Mouse (Mus musculus) embryonic facial prominence, embryonic 15.5 days (tissue): ENCODE data around the gene Rabggtb. TPM values are rescaled to one million over a fixed set of nuclear protein-coding genes. Genes with fewer than 3 reads are reported as not detected.
A peak's percentile ranks its signal among the peaks of the same experiment; 100 is the strongest.

Experiments used
- ATAC-seq: fragments of 200-750 bp; cut with Nextera tagmentation; 2 replicates; pipeline ENCODE4 v1.8.0; 2017; ENCODE audit warnings: low read depth, moderate TSS enrichment; ENCODE audit not compliant: insufficient number of reproducible peaks, low FRiP score, low TSS enrichment
- H3K27ac ChIP-seq: fragments of 300-500 bp; sonication (generic); replicated peaks from 2 replicates; pipeline ENCODE4 v1.5.1; 2015; ENCODE audit warnings: mild to moderate bottlenecking, inconsistent platforms
- H3K27me3 ChIP-seq: fragments of 300-500 bp; sonication (generic); 2 replicates; pipeline ENCODE4 v1.6.1; 2015; ENCODE audit warnings: inconsistent platforms
- H3K36me3 ChIP-seq: fragments of 300-500 bp; sonication (generic); 2 replicates; pipeline ENCODE4 v1.6.1; 2015; ENCODE audit warnings: mild to moderate bottlenecking, inconsistent platforms
- H3K4me1 ChIP-seq: fragments of 300-500 bp; sonication (generic); 2 replicates; pipeline ENCODE4 v1.6.1; 2015; ENCODE audit warnings: inconsistent platforms
- H3K4me2 ChIP-seq: fragments of 300-500 bp; sonication (generic); replicated peaks from 2 replicates; pipeline ENCODE4 v1.6.1; 2015; ENCODE audit warnings: mild to moderate bottlenecking, inconsistent platforms
- H3K4me3 ChIP-seq: fragments of 300-500 bp; sonication (generic); replicated peaks from 2 replicates; pipeline ENCODE4 v1.5.1; 2015; ENCODE audit warnings: mild to moderate bottlenecking, inconsistent platforms
- H3K9ac ChIP-seq: fragments of 300-500 bp; sonication (generic); 2 replicates; pipeline ENCODE4 v1.6.1; 2015; ENCODE audit warnings: inconsistent platforms
- H3K9me3 ChIP-seq: fragments of 300-500 bp; sonication (generic); replicated peaks from 2 replicates; pipeline ENCODE4 v1.6.1; 2016; ENCODE audit warnings: inconsistent platforms
- WGBS: fragments of 180-500 bp; shearing (Covaris S2); methylation state at CpG from one replicate; pipeline ENCODE4 v1.1.7; 2015; 5-methylcytosine and 5-hydroxymethylcytosine counted together
- polyA plus RNA-seq: library from polyadenylated mRNA; unstranded; fragments of >200 nt; fragmentation: Nextera tagmentation; extraction: Ambion mirVana; gene quantifications from 2 replicates; pipeline ENCODE4 v1.2.1, GENCODE M21; 2015

Rabggtb gene
- polyA plus RNA-seq, 1 experiment from 2014 or later = 46.5 TPM

DNA sequence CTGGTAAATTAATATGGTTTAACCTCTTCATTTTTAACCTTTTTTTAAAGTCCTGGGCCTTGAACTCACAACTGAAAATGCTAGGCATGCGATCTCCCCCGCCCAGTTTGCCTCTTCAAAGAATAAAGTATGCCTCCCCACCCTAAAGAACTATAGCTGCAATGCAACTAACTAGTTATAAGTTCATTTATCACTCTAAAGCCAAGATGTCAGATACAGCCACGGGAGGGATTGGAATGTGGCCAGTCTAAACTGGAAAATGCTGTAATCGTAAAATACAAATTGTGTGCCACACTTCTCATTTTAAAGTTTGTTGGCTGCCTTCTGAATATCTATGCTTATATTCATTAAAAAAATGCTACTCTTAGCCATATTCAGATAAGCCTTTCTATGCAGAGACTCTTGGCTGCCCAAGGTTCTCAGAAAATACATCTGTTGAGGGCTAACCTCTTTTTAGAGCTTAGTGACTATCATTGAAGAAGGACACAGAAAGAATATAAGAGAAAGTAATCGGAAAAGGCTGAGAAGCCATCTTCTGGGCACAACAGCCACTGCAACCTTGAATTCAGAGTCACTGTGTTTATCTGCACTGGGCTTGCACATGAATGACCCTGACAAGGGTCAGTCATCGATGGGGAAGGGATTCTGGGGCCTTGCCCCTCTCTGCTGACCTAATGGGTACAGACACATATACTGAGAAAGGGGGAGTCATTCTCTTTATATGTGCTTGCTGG, 868 bp upstream of the Rabggtb start:
- 46% methylated on average over 6 of the region's 6 CpGs for WGBS
- ATAC-seq = no peak
- H3K27ac ChIP-seq = peak overlapping the region; percentile 95

DNA sequence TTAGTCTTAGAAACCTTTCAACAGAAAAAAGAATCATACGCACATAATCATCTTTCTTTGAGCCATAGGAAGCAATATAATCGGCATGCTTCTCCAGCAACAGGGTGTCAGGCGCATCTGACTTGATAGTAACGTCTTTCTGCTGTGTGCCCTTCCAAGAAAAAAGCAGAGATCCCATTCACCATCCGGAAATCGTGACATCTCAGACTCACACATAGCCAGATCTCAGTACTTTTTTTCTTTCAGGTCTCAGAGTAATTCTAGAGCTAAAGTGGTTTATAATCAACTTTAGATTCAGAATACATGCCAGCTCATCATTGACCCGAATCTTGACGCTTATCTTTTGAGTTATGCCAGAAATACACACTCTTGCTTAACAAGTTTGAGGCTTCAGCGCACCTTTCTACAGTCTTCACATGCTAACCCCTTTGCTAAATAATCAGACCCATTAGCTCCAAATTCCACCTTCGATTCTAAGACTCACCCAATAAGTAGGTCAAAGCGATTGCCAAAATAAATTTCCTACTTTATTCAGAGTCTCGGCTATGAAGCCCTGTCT, 848 bp downstream of the Rabggtb start:
- Histone ChIP-seq H3K36me3 (peaks cover 42% of the 10 kb centered on the region), H3K27ac (peak overlapping the region; percentile 89), H3K9ac (peak overlapping the region; percentile 93), H3K9me3 (no peaks in the 10 kb centered on the region), H3K4me1 (peaks cover 28% of the 10 kb centered on the region), H3K4me2 (peak overlapping the region; percentile 74), H3K4me3 (peak overlapping the region; percentile 90), H3K27me3 (no peaks in the 10 kb centered on the region)
- WGBS = 3% methylated on average over 12 of the region's 12 CpGs
- no peak for ATAC-seq

More for the DNA sequence above, 868 bp upstream of the Rabggtb start:
- Histone ChIP-seq H3K9ac (peak overlapping the region; percentile 39), H3K36me3 (peaks cover 28% of the 10 kb centered on the region), H3K9me3 (no peaks in the 10 kb centered on the region), H3K4me2 (peak overlapping the region; percentile 74), H3K4me1 (peaks cover 23% of the 10 kb centered on the region), H3K4me3 (peak overlapping the region; percentile 90), H3K27me3 (no peaks in the 10 kb centered on the region)

DNA sequence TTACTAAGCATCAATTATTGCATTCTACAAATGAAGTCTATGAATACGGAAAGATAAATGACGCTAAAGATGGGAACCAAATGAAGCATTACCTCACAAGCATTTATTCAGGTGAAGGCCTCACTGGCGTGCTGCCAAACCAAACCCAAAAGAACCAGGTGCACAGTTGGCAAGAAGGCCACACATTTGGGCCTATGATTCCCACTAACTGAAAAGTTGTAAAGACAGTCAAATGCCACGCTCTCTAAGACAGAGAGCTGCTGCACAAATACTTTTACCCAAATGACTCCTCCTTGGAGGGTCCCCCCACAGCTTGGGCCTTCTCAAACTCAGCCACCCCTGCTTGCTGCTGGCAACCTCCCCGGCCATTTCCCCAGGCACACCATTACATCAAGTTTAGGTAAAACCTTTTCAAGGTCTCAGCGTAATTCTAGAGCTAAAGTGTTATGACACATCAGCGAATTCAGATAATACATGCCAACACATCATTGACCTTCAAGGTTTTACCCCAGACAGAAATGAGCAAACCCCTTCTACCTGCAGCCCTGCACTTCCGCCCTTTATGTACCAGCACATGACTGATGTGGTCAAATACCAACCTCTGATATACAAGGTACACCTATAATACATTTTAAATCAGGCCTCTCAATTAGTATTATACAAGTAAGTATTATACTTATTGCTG, 1.5 kb downstream of the Rabggtb start:
- Histone ChIP-seq H3K9me3 (no peaks in the 10 kb centered on the region), H3K27me3 (no peaks in the 10 kb centered on the region), H3K4me3 (peak overlapping the region; percentile 90), H3K36me3 (peaks cover 48% of the 10 kb centered on the region), H3K27ac (peak overlapping the region; percentile 22; the same call in 1 of the 2 replicates), H3K9ac (peak overlapping the region; percentile 93), H3K4me2 (peak overlapping the region; percentile 74), H3K4me1 (peaks cover 28% of the 10 kb centered on the region)
- no peak for ATAC-seq
- WGBS = 34% methylated on average over 8 of the region's 8 CpGs

DNA sequence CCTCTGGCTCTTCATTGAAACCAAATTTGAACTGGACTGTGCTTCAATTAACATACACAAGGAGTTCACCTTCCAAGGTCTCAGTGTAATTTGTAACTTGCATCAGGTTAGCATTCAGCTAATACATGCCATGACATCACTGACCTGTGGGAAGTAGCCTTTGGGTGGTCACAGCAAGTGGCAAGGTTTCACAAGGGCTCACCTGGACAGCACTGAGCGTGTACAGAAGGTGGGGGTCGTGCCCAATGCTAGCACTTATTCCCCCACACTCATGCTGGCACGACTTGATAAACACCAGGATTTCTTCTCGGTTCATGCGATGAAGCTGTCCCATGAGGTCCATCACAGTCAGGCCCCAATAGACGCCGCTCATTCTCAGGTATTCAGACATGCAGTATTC, 2.3 kb downstream of the Rabggtb start:
- H3K27ac ChIP-seq = no peak overlapping the region
- peaks cover 28% of the 10 kb centered on the region for H3K4me1 ChIP-seq
- no peak overlapping the region for H3K9ac ChIP-seq
- WGBS = 63% methylated on average over 7 of the region's 7 CpGs
- H3K4me2 ChIP-seq = peak overlapping the region; percentile 74
- no peak for ATAC-seq
- H3K4me3 ChIP-seq = peak overlapping the region; percentile 90
- no peaks in the 10 kb centered on the region for H3K9me3 ChIP-seq
- H3K36me3 ChIP-seq = peaks cover 56% of the 10 kb centered on the region
- H3K27me3 ChIP-seq = no peaks in the 10 kb centered on the region

DNA sequence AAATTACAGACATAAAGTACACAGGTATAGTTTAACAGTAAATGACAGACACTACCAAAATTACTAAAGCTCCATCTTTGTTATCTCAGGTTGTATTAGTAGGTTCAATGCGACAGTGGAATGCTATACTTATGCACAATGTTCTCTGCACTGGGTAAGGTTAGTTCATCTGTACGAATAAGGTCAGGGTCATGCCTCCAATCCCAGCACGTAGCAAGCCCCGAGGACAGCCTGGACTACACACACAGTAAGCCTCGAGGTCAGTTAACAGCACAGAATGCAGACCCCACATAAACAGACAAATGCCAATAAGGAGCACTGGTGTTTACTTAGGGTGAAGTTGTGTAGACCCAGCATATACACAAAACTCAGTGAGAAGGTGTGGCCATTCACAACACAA, 3.9 kb downstream of the Rabggtb start:
- no peak overlapping the region for H3K27ac ChIP-seq
- peaks cover 28% of the 10 kb centered on the region for H3K4me1 ChIP-seq
- no peak for ATAC-seq
- no peaks in the 10 kb centered on the region for H3K9me3 ChIP-seq
- H3K27me3 ChIP-seq = no peaks in the 10 kb centered on the region
- WGBS = 70% methylated on average over 5 of the region's 5 CpGs
- H3K4me2 ChIP-seq = no peak overlapping the region
- no peak overlapping the region for H3K4me3 ChIP-seq
- H3K36me3 ChIP-seq = peaks cover 72% of the 10 kb centered on the region
- no peak overlapping the region for H3K9ac ChIP-seq

DNA sequence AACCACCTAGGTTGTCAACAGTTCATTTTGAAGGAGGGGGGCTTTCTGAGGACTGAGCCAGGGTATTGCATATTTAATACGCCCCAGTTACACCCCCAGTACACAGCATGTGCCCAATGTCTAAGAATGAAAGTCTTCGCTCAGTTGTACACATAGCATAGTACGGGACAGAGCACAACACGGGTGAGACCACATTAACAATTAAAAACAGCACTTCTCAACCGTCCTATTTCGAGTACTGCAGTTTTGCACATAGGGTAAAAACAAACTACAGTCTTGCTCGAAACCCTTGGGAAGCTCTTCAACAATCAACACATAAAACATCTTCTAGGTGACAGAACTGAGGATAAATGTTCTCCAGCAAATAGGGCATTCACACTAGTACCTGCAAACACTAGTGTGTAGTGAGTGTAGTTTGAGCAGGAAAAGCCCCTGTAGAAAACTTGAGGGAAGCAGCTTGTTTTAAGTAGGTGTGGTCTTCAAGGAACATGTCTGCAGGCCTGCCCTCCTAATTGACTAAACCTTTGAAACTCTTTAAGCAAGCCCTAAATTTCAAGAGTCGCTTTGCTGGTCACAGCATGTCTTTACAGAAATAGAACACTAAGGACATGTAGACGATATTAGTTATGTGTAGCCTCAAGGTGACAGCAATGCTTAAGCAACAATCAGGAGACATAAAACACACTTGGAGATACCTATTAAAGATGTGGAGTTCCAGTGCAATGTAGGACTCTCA, 6.5 kb downstream of the Rabggtb start, which contains the start of gene Msh4:
TSS of gene Msh4 (minus strand) at position 3 of the 736 bp plus-strand sequence.
- no peak within 1 kb of the TSS for H3K9ac ChIP-seq
- no peaks in the 10 kb centered on the region for H3K27me3 ChIP-seq
- peaks cover 24% of the 10 kb centered on the region for H3K4me1 ChIP-seq
- ATAC-seq = no peak
- H3K4me2 ChIP-seq = no peak within 1 kb of the TSS
- H3K9me3 ChIP-seq = no peaks in the 10 kb centered on the region
- H3K27ac ChIP-seq = no peak within 1 kb of the TSS
- H3K36me3 ChIP-seq = peaks cover 69% of the 10 kb centered on the region
- 73% methylated on average over 9 of the region's 9 CpGs for WGBS
- no peak within 1 kb of the TSS for H3K4me3 ChIP-seq

DNA sequence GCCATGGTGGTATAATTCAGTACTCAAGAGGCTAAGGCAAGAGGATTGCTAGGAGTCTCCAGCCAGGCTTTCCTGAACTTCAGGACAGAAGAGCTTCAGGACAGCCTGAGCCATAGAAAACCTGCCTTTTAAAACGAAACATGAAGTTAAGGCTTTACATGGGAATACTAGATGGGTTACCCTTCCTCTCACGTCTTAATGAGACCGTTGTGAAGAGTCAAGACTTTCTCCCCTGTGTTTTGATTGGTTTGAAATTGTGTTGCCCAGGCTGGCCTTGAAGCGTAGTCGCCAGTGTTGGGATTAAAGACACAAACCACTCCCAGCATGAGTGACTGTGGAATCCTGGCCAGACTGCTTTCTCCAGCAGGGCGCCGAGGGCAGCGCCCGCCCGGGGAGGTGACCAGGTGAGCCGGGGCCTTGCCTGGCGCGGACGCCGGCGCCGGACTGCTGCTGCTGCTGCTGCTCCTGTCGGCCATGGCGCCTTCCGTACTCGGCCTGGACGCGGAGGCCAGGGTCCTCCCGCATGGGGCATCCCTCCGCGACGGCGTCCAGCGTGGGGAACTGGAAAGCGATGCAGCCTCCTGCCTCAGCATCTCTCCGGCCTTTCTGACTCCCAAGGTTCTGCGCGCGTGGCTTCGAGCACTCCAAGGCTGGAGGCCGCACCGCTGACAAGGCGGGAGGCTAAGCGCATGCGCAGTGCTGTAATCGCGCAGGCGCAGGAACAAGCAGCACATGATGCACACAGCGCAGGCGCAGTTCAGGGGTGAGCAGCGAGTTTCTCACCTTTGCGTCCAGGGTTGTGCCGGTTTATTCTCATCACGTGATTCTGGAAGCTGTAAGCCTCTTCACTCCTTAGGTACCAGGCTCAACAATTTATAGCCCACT, 7.3 kb downstream of the Rabggtb start:
- Histone ChIP-seq H3K4me3 (no peak overlapping the region), H3K9me3 (no peaks in the 10 kb centered on the region), H3K4me2 (no peak overlapping the region), H3K4me1 (peaks cover 16% of the 10 kb centered on the region), H3K27me3 (no peaks in the 10 kb centered on the region), H3K27ac (no peak overlapping the region), H3K9ac (no peak overlapping the region), H3K36me3 (peaks cover 61% of the 10 kb centered on the region)
- WGBS = 84% methylated on average over 49 of the region's 49 CpGs
- no peak for ATAC-seq

DNA sequence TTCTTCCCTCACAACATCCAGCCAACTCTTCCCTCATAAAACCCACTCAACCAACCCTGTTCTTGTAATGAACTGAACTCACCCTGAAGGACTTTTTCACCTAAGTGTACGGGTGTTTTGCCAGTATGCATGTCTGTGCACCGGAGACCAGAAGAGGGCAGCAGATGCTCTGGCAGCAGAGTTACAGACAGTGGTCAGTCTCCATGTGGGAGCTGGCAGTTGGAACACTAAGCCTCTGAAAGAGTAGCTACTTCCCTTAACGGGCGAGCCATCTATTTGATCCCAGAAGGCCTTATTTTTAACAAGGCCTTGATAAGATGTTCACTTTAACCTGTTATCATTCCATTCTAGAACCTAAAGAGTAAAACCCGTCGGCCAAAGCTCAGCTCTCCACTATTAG, 8.2 kb downstream of the Rabggtb start:
- no peak overlapping the region for H3K4me2 ChIP-seq
- 65% methylated on average over 6 of the region's 6 CpGs for WGBS
- ATAC-seq = no peak
- H3K4me1 ChIP-seq = peaks cover 7% of the 10 kb centered on the region
- H3K9ac ChIP-seq = no peak overlapping the region
- H3K9me3 ChIP-seq = no peaks in the 10 kb centered on the region
- no peak overlapping the region for H3K27ac ChIP-seq
- H3K36me3 ChIP-seq = peaks cover 52% of the 10 kb centered on the region
- H3K4me3 ChIP-seq = no peak overlapping the region
- no peaks in the 10 kb centered on the region for H3K27me3 ChIP-seq

DNA sequence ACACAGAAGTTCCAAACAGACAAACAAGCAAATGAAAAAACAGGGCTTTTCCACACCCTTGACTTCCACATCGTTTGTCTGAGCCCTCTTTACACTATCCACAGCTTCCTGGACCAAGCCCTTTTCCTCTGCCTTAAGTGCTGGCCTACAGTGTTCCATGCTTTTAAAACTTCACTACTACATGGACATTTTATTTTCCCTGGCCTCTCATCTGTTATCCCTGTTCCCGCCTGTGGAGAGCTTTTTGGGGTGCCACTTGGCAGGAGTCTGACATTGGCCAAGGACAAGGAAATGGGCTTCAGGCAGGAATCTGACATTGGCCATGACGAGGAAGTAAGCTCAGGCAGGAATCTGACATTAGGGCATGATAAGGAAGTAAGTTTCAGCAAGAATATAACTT, 10.2 kb downstream of the Rabggtb start:
- H3K4me3 ChIP-seq = no peak overlapping the region
- WGBS = 49% methylated on average over 3 of the region's 3 CpGs
- no peaks in the 10 kb centered on the region for H3K27me3 ChIP-seq
- H3K9ac ChIP-seq = no peak overlapping the region
- no peaks in the 10 kb centered on the region for H3K9me3 ChIP-seq
- no peak for ATAC-seq
- peaks cover 34% of the 10 kb centered on the region for H3K36me3 ChIP-seq
- no peak overlapping the region for H3K27ac ChIP-seq
- H3K4me2 ChIP-seq = no peak overlapping the region
- H3K4me1 ChIP-seq = no peaks in the 10 kb centered on the region

DNA sequence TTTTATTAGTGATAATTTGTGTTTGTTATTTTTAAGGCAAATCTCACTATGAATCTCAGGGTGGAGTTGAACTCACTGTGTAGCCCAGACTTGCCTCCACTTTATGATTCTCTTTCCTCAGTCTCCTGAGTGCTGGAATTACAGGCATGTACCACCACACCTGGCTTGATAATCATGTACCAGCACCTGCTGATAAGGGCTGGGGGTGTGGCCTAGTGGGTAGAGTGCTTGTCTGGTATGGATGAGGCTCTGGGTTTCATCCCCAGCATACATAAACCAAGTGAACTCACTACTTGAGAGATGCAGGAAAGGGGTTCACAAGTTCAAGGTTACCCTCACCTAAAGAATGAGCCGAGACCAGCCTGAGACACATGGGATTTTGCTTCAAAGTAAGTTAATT, 10.9 kb downstream of the Rabggtb start:
- H3K27me3 ChIP-seq = no peaks in the 10 kb centered on the region
- no peaks in the 10 kb centered on the region for H3K4me1 ChIP-seq

More for the DNA sequence above, 10.9 kb downstream of the Rabggtb start:
- Histone ChIP-seq H3K27ac (no peak overlapping the region), H3K9me3 (no peaks in the 10 kb centered on the region), H3K4me3 (no peak overlapping the region), H3K36me3 (peaks cover 29% of the 10 kb centered on the region), H3K4me2 (no peak overlapping the region), H3K9ac (no peak overlapping the region)
- WGBS = 61% methylated on average over 1 of the region's 1 CpGs
- ATAC-seq = no peak
